Mouse (Mus musculus): Measurements from ENCODE around the gene Zdhhc25.

DNA sequence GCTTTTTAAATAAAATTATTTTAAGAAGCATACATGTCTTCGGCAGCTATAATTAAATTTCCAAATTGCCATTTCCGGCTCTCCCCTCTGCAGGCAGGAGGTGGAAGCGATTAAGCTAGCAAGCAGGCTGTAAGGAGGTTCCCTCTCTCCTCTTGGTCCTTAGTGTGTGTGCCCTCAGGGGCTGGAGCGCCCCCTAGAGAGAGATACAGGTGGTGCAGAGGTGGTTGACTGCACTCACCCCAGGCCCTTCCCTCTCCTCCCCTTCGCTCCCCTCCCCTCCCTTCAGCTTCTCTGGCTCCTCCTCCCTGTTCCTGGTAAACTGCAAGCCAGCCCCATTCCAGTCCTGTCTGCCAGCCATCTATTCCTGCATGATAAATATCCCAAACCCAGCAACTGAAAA is 35.1 kb downstream of the Zdhhc25 start:
- TF ChIP-seq POLR2A (IDR thresholded peaks at IDR 0.05; ENCODE audit: insufficient read depth, low read depth, low read length) (no peak), CTCF (IDR thresholded peaks at IDR 0.05; ENCODE audit: insufficient read depth, low read depth, low read length) (no peak)

Data from olfactory bulb, adult 2 months (tissue).